Mouse (Mus musculus) embryo, embryonic 9.5 days (tissue): ENCODE data around the gene Sec11a.
A peak's percentile ranks its signal among the peaks of the same experiment; 100 is the strongest.

Experiments
- DNase-seq: peaks from one replicate; pipeline ENCODE4 v3.0.0-alpha.2; 2017; ENCODE audit errors: extremely low spot score

Gene Sec11a

DNA sequence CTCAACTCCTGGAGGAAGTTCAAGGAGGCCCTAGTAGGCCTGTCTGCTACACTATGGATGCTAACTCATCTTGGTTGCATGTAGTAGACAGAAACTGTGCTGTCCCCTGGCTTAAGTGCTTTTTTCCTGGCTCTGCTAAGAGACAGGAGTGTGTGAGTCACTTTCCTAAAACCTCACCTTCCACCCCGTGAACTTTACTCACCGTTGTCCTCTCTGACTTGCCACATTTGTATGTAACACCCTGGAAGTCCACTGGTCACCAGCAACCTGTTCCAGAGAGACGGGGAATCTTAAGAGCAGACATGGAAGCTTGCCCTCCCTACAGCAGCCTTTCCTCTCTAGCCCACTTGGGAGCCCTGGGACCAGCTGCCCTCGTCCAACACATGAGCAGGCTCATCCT is 49.9 kb downstream of the Sec11a start:
- DNase-seq, result no peak

DNA sequence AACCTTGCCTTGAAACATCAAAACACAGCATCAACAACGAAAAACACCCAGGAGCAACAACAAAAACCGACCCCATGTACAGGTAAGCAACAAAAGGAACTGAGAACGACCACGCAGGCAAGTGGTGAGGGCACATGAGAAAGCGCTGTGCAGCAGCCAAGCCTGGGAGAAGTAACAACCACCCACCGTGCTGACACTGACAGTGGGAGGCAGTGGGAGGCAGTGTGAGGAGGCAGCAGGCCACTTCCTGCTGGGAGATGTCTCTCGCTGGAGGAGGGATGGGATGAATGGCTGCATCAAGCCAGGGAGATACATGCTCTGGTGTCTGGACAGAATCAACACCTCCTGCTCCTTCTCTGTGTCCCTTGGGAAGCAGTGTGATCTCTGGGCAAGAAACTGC is 50.4 kb downstream of the Sec11a start:
- DNase-seq, result no peak

DNA sequence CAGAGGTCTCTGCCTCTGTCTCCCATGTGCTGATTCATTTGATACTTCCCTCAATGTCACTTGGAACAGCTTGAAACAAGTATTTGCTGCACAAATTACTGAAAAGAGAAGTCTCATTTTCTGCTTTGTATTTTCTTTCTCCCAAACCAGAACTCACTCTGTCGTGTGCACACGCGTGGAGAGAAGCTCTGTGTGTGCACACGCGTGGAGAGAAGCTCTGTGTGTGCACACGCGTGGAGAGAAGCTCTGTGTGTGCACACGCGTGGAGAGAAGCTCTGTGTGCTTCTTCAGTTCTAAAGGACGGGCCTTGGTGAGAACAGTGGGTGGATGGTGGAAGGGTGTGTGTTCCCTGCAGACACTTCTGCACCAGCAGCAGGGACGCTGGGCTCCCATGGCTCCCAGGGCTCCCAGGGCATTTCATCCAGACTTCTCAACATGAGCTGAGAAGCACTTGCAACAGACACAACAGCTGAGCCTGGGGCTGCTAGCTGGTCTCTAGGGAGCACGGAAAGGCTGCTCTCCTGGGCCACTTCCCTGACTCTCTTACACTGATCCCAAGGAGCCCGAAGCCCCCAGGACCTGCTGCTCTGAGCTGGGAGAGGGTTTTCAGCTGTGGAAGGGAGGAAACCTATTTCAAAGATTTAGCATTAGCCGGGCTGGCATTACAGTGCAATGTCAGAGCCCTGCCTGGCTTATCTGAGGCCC is 52.6 kb downstream of the Sec11a start:
- DNase-seq, result no peak

DNA sequence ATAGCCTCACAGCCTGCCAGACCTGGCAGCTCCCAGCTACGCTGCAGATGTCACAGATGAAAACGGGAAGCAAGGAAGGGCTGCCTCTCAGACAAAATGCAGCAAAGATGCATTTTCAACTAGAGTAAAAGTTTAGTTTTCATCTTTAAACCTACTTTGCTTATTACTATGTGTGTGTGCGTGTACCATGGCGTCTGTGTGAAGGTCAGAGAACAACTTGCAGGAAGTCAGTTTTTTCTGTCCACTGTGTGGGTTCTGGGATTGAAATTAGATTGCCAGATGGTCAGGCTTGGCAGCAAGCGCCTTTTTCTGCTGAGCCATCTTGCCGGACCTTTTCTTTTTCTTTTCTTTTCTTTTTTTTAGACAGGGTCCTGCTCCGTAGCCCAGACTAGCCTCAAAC is 53.4 kb downstream of the Sec11a start:
- no peak for DNase-seq

DNA sequence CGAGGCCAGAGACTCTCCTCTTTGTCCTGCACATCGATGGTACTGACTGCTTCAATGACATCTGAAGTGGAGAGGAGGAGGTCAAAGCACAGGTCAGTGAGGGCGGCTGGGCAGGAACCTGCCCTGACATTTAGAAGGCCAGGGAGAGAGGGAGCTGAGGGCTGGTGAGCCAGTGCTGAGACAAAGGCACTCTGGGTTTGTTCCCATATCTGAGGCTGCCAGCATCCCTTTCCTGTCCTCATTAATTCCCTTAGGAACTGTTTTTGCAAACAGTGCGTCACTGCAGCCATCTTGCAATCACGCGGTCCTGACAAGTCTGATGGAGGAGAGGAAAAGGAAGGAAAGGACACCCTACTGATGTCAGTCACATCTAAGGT is 53.8 kb downstream of the Sec11a start:
- DNase-seq, result no peak

DNA sequence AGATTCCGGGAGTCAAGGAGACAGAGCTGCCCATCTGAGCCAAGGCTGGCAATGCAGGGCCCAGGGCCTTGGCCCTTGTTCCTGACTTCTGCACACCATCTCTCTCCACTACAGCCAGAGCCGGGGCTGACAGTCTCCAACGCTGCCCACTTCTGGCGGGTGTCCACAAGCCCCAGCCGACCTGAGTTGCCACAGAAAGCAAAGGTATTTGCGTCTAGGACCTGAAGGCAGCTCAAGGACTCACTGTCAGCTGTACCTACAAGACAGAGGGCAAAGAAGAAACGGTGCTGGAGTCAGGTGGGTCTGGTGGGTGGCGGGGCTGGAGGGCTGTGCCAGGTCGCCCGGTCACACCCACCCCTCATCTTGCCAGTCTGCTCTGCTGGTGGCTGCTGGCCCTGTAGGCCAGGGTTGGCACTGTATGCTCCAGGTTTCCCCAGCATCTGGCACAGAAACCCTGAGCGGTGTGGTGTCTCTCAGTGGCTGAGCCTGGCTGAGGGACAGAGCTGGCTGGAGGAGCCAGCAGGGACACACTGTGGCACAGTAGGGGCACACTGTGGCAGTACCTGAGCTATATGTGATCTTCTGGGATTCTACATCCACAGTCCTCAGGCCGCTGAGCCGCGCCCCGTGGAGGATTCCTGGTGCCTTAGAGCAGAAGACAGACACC is 54.4 kb downstream of the Sec11a start:
- no peak for DNase-seq

DNA sequence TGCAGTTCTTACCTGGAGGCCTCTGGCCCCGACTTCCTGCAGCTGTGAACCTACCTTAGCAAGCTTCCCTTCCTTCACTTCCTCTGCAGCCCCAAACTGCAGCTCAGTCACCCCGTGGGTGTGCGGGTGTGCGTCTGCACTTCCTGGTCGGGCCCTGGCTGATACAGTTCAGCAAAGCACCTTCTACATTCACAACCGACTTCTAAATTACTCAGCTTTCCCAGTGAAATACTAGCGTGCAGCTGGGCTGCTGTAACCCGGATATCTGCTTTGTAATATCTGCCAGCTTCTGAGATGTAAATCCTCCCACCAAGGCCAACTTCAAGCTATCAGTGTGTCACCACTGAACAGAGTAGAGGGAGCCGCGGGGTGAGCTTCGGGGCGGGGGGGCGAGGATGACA is 57.7 kb downstream of the Sec11a start:
- no peak for DNase-seq

DNA sequence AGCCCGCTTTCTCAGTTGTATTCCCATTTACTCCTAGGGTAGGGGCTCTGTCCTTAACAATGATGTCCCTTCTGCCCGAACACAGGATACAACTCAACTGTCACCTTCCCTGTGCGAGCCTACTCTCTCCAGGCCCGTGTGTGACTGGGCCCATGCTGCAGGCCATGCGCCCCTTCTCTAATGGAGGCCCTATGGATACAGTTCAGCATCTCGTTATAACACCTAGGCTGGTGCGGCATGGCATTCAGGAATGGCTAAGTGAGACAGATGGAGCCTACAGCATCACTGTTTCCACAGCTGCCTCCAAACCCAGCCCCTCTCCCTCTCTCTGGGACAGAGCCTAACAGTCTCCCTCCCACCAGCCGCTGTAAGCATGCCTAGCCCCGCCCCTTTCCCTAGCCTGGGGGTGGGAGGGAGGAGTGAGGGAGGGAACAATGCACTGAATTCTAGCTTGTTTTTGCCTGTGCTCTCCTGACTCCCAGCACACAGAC is 58.5 kb downstream of the Sec11a start:
- peak; percentile 73 for DNase-seq

DNA sequence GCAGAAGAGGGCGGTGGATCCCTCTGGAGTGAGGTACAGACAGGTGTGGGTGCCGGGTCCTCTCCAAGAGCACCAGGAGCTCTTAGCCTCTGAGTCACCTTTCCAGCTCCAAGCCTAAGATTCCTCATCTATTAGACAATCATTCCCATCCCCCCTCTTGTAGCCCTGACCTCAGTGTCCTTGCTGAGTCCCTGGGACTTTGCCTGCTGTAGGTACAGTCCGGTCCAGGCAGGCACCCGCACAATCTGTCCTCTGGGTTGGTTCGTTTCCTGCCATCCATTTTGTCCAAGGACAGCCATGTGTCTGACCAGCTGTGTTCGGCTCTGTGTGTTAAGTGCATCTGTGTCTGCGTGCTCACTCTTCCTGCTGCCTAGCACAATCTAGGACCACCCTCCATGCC is 59.0 kb downstream of the Sec11a start:
- DNase-seq, result no peak

DNA sequence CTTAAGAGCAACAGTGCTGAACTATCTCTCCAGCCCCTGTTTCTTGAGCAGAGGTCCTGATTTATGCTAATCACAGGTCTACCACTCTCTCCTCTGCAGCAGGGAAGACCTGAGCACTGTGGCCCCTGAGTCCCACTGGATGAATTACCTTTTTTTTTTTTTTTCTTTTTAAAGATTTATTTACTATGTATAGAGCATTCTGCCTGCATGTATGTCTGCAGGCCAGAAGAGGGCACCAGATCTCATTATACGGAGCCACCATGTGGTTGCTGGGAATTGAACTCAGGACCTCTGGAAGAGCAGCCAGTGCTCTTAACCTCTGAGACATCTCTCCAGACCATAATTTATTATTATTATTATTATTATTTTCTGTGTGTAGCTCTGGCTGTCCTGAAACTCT is 61.9 kb downstream of the Sec11a start:
- DNase-seq, result no peak

DNA sequence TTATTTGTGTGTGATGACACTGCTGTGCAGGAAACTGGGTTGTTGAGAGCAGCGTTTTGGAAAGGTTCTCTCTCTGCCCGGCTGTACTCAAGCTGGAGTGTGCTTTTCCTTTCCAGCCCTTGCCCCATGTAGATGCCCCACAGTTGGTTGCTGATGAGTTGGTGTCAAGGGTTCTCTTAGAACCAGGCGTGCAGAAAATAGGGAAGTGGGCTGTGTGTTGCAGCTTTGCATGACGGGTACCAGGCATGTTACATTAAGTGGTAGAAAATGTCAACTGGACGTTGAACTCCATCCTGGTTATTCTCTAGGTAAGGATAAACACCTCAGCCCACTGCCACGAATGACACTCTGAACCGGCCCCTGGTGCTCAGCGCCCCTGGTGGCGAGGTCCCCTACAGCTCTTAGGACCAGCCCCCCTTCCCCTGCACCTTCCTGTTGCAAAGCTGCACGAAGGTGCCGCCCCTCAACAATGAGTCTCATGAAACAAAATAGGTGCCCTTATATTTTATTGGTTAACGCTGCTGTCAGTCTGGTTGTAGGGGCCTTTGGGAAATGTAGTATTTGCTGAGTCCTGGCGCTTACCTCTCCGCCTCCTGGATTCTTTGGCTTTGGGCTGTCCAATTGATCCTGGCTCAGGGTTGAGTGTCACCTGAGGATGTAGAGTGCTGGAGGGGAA is 64.6 kb downstream of the Sec11a start:
- DNase-seq, result peak; percentile 51

DNA sequence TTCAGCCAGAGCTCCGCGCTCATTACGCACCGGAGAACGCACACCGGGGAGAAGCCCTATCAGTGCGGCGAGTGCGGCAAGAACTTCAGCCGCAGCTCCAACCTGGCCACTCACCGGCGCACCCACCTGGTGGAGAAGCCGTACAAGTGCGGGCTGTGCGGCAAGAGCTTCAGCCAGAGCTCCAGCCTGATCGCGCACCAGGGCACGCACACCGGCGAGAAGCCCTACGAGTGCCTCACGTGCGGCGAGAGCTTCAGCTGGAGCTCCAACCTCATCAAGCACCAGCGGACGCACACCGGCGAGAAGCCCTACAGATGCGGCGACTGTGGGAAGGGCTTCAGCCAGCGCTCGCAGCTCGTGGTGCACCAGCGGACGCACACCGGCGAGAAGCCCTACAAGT is 71.9 kb downstream of the Sec11a start:
- DNase-seq, result no peak

DNA sequence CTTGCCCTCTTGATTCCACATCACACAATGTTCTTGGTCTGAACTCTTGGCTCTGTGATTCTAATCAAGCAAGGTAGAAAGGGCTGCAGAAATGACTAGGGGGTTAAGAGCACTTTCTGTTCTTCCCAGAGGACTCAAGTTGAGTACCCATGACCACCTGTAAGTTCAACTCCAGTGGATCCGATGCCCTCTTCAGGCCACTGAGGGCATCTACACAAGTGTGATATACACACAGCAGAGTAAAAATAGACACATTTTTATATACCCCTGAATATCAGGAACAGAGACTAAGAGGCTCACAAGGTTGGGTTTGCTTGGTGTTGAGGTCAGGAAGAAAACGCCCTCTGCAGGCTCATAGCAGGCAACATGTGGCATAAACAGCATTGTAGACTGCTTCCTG is 73.9 kb downstream of the Sec11a start:
- no peak for DNase-seq

DNA sequence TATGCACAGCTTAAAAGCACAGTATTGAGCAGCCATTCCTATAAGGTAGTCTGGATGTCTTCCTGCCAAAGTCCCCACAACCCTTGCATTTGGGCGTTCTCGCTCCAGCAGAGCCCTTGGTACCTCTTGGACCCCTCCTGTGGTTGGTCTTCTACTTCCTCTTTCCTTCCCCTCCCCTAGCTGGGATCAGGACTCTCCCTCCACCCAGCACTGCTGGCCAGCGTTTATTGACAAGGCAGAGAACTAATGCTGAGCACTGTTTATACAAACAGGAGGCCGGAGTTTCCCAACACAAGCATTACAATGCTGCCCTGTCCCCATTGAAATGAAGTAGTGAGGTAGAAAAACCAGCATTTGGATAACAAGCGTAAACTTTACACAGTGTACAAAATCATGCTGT is 74.5 kb downstream of the Sec11a start:
- DNase-seq, result no peak

DNA sequence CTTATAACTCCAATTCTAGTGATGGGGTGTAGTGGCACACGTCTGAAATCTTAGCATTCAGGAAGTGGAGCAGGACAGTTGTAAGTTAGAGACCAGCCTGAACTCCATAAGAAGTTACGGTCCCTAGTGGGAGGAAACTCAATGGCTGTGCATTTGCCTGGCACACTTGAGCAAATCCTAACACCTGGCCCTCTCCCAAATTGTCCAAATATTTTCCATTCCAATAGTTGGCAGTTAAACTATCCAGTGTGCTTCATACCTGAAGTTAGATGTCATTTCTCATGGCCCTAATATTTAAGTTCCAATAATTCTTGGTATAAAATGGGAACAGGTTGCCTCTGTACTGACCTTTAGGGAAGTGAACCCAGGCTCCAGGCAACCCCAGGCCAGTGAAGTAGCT is 78.9 kb downstream of the Sec11a start:
- no peak for DNase-seq

DNA sequence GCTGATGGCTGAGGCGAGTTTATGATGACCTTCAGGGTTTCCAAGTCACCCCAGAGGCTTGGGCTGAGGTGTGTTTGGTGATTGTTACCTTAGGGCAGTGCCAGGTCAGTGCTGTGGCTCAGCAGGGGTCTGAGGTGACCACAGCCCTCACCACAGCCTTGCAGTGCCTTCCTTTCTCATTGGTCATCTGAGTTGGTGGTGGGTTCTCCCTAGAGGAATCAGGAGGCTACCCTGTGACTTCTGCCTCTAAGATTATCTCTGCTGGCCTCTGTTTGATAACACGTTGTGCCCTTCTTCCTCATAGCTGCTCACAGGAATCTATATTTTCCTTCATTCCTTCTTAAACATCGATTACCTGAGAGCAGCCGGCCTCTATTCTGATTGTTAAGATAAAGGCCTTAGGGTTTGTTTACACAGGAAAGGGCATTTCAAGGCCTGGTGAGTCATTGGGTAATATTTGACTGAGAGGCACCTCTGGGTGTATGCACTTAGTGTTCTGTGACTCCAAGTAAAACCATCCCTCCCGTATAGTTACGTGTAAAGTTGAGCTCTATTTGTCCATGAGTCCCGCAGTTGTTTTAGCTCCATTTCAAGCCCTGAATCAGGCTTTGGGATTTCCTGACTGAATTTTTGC is 80.9 kb downstream of the Sec11a start:
- no peak for DNase-seq

DNA sequence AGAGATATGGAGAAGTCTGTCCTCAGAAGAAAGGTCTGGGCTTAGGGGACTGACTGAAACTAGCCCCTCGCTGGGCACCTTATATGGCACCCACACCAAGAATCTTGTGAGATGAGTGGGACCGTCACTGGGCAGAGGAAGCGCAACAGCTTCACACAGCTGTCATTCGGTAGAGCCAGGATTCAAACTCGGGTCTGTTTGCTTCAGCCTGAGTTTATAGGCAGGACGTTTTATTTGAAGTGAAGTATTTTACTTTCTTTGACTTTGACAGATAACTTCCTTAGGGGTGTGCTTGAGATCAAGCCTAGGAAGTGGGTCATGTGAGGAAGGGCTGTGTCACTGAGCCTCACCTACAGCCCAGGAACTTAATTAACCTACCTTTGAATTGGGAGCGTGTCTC is 82.1 kb downstream of the Sec11a start:
- no peak for DNase-seq

DNA sequence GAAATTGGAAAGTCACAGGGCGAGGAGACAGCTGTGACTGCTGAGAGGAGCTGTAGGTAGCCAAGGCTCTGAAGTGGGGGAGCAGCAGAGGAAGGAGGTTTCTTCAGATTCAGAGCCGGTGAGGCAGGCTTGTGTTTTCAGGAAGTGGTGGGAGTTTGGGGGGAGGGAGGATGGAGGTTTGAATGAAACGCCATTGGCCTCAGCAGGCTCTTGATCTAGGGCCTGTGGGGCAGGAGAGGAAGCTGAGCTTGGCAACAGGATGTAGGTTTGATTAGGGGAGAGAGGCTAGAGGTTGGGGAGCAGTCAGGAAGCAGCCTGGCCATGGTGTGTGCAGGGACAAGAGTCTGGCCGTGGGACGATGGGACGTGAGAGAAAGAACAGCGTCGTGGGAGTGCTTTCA is 82.7 kb downstream of the Sec11a start:
- no peak for DNase-seq

DNA sequence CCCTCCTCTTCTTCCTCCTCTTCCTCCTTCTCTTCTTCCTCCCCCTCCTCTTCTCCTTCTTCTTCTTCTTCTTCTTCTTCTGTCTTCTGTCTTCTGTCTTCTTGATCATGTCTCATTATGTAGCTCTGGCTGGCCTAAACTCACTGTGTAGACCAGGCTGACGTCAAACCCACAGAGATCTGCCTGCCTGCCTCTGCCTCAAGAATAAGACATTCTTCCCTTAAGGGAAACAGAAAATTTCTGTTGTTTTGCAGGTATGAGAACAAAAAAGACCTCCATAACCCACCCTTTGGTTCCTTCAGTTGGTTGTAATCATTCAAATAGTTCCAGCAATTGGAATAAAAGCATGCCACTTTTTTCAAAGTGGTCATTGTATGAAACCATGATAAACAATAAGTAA is 83.4 kb downstream of the Sec11a start:
- no peak for DNase-seq

DNA sequence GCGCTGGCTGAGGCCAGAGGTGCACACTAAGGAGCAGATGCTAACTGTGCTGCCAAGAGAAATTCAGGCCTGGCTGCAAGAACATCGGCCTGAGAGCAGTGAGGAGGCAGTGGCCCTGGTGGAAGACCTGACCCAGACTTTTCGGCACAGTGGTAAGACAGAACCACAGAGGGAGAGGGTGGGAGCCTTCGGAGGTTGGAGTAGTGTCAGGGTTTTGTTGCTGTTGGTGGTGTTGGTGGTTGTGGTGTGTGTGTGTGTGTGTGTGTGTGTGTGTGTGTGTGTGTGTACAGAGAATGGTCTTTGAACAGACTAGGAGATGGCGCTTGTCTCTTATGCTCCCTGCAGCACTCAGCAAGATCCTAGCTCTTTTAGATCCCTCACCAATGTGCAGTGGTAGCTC is 84.1 kb downstream of the Sec11a start:
- DNase-seq, result no peak

DNA sequence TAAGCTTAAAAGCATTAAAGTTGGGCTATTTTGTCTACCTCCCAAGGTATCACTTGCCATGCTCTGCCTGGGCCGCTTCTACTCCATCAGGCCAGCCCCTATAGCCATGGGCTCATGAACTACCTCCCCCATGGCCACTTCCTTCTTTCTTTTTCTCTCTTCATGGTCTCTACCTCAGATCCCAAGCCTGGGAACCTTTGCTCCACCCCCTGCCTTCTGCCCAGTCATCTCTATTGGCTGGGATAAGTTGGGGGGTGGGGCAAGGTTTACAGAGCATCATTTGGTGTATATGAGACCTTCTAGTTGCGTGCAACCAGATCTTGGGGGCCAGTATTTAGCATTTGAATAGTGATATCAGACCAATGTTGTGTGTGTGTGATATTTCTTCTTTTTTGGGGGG is 85.1 kb downstream of the Sec11a start:
- no peak for DNase-seq

DNA sequence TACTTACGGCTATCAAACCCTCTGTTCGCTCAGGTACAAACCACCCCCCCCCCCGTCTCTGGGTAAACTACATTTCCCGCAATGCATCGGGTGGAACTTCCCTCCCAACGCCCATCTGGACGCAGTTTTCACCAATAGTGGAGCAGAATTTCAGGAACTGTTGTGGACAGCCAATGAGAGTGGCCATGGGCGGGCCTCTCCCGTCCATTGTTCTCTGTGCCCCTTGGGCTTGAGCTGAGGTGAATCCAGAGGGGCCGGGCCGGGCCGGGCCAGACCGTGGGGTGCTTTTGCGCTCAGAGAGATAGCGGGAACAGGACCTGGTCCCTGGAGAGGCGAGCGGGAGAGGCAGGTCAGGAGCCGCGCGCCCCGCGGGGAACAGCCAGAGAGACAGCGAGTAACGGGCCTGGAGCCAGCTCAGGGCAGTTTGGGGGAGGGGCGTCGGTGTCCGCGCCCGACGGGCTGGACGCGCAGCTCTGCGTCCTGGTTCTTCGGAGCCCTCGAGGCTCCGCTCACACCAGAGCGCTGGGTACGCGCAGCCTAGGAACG is 86.8 kb downstream of the Sec11a start, which contains the start of gene Zscan2:
Gene Zscan2, plus strand, starts transcription at position 192 of the 546 bp plus-strand sequence.
- DNase-seq, result peak; percentile 95
